Mouse (Mus musculus): ENCODE measurements around the gene C1galt1.

Gene C1galt1

DNA sequence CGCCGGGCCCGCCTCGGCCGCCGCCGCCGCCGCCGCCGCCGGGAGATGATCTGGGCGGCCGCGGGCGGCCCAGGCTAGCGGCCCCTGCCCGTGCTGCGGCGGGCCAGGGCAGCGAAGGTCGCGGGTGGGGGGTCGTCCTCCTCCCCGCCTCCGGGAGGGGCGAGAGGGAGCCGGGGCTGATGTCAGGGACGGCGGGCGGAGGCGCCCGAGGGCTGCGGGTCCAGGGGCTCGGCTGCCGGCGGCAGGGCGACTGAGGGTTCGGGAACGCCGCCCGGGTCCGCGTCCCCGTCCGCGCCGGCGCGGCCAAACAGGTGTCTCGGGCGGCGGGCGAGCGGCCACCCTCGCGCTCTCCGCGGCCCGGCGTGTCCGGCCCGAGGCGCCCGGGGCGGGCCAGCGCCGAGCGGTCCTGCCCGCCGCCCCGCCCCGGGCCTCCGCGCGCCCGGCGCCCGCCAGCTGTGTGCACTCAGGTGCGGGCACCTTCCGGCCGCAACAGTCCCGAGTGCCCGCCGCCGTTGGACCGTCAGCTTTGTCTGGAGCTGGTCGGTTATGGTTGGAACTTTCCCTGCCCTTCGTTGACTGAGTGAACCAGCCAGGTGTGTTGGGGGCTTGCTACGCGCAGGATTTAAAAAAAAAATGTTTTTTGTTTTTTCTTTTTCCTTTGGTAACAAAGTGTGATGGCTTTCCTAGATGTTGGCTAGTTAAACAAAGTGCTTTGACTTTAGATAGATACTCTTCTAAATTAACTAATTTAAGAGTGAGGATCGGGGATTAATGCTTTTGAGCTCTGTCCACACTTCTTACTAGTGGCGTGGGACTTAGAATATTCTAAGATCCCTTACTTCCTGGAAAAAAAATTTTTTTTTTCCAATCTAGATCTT, at the start of gene C1galt1:
TSS of gene C1galt1 (plus strand) at position 41 of the 878 bp plus-strand sequence.
- peak; percentile 58 to 73 for DNase-seq

- peak; percentile 72 to 76 for DNase-seq
These were observed 44.7 kb upstream of the C1galt1 start for GRCm38 (mm10) chr6:7799969-7800368.

GRCm38 (mm10) chr6:7803765-7804542, 40.7 kb upstream of the C1galt1 start:
- peak; percentile 12 to 16 for DNase-seq

DNA sequence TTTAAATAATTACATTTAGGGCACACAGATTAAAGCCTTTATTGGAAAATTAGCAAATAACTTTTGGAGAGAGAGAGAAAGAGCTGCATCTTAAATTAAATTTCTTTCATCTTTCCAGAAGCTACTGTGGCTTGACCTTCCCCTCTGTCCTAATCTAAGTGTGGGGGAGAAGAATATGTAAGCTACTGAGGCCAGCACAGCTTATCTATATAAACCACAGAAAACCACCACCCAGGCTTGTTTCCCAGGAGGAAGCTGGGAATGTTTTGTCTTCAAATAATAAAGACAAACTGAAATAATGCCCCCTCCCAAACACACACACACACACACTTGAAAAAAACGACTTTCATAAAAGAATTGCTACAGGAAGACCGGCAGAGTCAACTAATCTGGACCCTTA, 30.5 kb upstream of the C1galt1 start:
- no peak for DNase-seq

DNA sequence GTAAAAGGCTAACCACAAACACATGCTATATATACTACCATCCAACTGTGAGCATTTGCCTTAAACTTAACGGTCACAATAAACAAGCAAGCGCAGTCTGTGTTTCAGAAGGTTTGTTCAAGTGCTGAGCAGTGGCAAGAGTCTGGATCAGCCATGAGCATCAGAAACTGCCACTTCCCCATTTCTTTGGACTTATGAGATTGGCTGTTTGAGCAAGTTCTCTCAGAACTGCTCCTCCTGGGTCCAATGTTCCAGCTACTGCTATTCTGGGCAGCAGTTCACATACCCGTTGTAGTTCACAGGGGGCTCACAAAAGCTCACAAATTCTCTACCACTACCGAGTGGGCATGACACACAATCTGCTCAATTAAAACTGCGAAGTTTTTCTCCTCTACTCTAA, 28.4 kb upstream of the C1galt1 start:
- DNase-seq, result no peak

DNA sequence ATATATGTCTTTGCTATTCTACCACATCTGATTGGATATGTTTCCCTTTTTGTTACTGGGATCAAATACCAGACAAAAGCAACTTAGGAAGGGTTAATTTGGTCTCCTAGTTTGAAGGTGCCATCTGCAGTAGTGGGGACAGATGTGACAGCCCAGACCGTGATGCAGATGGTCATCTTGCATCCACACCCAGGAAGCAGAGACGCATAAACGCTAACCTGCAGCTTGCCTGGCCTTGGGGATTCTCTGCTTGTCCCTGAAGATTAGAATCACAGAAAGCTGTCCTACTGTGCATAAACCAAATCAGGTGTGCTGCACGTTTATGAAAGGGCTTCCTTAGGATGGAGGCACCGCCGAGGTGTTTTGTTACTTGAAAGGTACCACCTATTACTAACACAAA, 22.0 kb upstream of the C1galt1 start:
- no peak for DNase-seq

DNA sequence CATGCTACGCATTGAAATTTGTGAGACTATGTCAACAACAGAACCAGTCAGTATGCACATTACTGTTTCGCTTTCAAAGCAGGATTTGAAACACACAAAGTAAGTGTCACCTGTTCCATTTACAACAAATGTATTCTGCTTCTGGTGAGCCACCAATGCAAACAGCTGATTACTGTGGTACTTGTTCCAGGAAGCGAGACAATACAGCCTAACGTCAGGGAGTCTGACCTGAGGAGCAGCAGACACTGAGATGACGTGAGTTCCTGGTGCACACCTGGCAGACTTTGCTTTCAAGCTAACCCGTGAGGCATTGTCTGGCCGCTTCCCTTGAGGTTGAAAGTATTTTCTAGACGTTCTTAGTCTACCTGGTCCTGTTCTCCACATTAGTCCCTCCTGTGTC, 13.8 kb upstream of the C1galt1 start:
- no peak for DNase-seq

DNA sequence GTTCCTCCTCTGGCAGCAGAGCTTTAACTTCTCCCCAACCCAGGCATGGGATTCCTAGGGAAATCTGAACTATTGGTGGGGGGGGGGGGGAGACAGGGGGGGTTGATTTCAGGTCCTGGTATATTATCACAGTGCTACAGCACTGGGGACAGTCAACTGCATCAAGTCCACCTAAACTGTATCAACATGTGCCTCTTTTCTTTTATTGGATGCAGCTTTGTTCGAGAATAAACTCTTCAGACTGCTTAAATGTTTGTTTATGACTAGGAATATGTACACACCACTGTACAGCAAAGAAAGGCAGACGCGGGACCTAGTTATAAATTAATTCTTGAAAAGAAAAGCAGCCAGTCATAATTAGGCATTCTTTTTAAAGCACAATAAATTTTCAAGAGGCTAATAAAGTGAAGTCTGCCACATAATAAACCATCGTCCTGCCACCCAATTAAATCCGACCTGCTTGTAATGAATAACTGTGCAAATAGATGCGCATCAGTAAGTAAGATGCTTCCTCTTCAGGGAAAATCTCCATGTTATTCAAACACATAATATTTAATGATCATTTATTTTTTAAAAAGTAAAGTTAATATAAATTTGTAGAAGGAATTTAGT, 12.0 kb upstream of the C1galt1 start:
- DNase-seq, result no peak

GRCm38 (mm10) chr6:7843726-7844411, 773 bp upstream of the C1galt1 start:
- DNase-seq, result peak; percentile 21 to 24

DNA sequence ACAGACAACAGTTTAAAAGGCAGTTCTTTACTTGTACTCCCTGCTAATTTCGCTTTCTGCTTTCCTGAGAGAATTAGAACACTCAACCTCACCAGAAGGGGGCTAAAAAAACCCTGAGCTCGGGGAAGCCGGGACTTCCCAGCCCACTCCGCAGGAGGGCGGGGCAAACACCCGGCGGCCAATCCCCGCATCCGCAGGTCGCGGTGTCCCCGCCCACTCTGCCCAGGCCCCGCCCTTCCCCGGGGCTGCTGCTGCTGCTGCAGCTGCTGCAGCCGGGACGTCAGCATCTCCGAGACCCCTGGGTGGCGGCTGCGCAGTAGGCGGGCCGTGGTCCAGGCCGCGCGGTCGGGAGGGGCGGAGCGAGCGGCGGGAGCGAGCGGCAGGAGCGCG, 235 bp upstream of the C1galt1 start:
- peak; percentile 97 to 99 for DNase-seq

- DNase-seq, result no peak
These were observed 1.0 kb downstream of the C1galt1 start for GRCm38 (mm10) chr6:7845680-7846017.

GRCm38 (mm10) chr6:7846726-7847439, 2.2 kb downstream of the C1galt1 start:
- DNase-seq, result no peak

DNA sequence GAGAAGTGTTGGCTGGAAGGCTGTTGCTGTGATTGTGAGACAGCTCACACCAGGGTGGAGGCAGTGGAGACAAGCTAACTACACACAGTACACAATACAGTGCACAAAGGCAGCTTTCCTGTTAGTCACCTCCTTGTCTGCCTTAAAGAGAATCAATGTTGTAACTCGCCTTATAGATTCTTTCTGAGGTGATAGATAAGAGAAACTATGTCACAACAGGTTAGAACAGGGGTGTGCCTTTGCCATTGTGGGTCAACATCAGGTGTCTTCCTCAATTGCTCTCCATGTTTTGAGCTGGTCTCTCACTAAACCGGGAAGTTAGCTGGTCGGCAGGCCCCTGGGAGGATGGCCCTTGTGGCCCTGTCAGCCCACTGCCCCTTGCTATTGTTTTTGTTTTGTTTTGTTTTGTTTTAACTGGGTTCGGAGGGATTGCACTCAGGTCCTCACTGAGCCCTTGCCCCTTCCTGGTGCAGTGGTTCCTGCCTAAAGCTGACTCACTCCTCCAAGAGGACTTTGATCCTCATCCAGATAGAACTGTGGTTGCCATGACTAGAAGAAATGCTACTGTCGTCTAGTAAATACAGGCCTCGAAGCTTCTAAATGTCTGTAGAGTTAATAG, 3.4 kb downstream of the C1galt1 start:
- DNase-seq, result peak in 1 of 2 experiments; percentile 45

DNA sequence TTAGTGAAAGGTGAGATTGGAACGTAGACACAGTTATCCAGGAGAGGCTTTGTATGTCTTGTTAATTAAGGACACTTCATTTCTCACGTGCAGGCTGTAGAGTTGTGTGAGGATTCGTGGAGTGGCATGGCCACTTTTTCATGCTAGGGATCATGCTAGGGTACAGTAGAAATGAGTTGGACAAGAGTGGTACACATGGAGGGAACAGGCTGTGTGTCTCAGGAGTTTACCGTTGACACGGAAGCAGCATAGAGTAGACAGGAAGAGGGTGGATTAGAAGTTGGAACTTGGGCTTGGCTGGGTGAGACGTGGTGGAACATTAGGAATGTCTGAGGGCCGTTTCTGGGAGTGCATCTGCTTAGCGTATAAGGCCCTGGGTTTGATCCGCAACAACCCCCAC, 4.1 kb downstream of the C1galt1 start:
- no peak for DNase-seq

DNA sequence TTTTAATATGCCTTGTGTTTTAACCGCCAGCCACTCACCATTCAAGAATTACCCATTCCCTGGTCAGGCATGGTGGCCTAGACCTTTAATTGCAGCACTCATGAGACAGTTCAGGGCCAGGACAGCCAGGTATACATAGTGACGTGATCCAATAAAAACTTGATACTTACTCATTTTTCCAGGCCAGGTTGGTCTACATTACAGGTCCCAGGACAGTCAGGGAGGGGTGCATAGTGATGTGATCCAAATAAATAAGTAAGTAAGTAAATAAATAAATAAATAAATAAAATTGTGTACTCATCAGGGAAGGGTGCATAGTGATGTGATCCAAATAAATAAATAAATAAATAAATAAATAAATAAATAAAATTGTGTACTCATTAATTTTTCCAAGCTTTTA, 6.4 kb downstream of the C1galt1 start:
- no peak for DNase-seq

DNA sequence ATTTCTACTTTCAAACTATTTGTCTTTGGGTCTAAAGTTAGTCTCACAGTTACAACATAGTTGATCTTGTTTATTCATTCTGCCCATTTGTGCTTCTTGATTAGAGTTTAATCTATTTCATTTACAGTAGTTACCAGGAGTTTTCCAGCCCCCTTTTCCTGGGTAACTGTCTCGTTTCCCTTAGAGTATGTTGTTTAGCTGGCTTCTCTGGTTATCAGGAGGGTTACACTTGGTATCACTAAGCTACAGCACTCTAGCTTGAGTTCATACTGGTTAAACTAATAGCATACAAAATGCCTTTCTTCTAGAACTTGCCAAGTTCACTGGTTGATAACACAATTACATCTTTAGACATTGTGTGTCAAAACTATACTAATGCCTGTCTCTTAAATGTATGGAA, 8.3 kb downstream of the C1galt1 start:
- no peak for DNase-seq

DNA sequence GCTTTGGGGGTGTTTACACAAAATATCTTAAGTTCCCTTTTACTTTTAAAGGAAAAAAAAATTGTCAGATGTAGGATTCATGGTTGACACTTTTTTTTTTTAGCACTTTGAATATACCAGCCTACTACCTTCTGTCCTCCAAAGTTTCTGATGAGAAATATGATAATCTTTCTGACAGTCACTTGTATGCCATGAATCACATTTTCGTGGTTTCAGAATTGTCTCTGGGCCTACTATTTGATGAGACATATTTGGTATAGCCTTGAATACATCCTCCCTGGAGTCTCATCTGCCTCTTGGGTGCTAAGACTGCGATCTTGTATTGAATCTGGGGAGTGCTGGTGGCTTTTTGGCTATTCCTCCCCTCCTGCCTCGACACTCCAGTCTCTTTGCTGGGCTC, 8.8 kb downstream of the C1galt1 start:
- no peak for DNase-seq

DNA sequence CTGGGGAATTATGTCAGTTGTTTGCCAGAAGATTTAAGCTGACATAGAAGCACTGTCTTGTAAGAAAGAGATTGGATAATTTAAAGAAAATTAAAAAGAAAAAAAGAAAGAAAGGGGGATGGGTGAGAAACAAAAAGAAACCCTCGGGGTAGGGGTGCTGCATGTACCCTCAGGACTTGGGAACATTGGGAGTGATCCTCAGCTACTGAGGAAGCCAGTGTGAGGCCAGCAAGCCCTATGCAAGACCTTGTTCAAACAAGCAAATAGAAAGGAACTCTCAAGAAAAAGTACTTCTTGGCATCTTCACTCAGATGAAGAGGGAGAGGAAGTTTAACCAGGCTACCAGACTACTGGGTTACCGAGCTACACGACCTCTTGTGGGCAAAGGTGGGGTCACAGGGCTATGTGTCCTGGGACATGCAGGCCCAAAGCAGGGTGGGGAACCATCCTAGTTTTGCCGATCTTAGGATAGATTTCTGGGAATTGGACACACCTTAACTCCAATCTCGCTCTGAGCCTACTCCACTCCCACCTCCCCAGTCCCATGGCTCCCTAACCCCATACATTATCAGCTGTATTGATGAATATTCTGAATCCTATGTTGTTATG, 12.1 kb downstream of the C1galt1 start:
- peak; percentile 58 to 73 for DNase-seq

- DNase-seq, result peak in 1 of 2 experiments; percentile 57
These were observed 13.0 kb downstream of the C1galt1 start for GRCm38 (mm10) chr6:7857356-7858247.

GRCm38 (mm10) chr6:7858586-7858985, 13.9 kb downstream of the C1galt1 start:
- DNase-seq, result no peak
